Mouse (Mus musculus): Measurements from ENCODE around the gene Tas2r143. TPM values are rescaled to one million over a fixed set of nuclear protein-coding genes. Genes with fewer than 3 reads are reported as not detected.

The Tas2r143 gene
- 0.37 and 0.65 TPM in 2 replicates for polyA plus RNA-seq (2012; rRNA removed; ENCODE audit: low replicate concordance)

DNA sequence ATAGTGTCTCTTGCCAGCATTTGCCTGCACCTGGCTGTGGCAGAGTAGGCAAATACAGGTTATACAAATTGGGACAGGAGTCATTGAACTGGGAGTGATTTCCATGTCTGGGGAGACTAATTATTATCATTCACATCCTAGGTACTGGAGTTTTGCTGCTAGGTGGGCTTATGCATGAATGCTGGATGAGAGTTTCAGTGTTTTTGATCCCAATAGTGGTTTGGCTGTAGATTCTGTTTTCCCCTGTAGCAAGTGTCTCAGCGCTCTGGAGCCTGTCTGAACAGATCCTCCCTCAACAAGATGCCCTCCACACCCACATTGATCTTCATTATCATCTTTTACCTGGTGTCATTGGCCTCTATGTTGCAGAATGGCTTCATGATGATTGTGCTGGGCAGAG lies at the start of gene Tas2r143:
Gene Tas2r143 (plus strand): TSS at position 301 of the 400 bp plus-strand sequence.

GRCm38 (mm10) chr6:42372816-42373547 lies 27.1 kb upstream of the Tas2r143 start, which contains the start of gene Epha1:
TSS of gene Epha1 (minus strand) at chr6:42373268.

GRCm38 (mm10) chr6:42405134-42405533 lies 5.1 kb downstream of the Tas2r143 start, which contains the start of gene Tas2r135:
TSS of gene Tas2r135 (plus strand) at chr6:42405434.

GRCm38 (mm10) chr6:42434446-42434845 lies 34.4 kb downstream of the Tas2r143 start, which contains the start of gene Tas2r126:
TSS of gene Tas2r126 (plus strand) at chr6:42434535.

Other genes starting within 250 kb of the Tas2r143 start
- gene Tas2r144, start 184.9 kb upstream of the Tas2r143 start, polyA plus RNA-seq (2012; rRNA removed; ENCODE audit: low replicate concordance) = not detected in 2 replicates
- 25.0 and 51.9 TPM in 2 replicates for gene Gstk1, start 154.3 kb upstream of the Tas2r143 start, polyA plus RNA-seq (2012; rRNA removed; ENCODE audit: low replicate concordance)
- gene Tmem139, start 138.3 kb upstream of the Tas2r143 start, polyA plus RNA-seq (2012; rRNA removed; ENCODE audit: low replicate concordance) = 1.0 and 1.8 TPM in 2 replicates
- gene Casp2, start 135.3 kb upstream of the Tas2r143 start, polyA plus RNA-seq (2012; rRNA removed; ENCODE audit: low replicate concordance) = 20.5 and 41.7 TPM in 2 replicates
- gene Clcn1, start 113.6 kb upstream of the Tas2r143 start, polyA plus RNA-seq (2012; rRNA removed; ENCODE audit: low replicate concordance) = 0.06 and 36.3 TPM in 2 replicates
- 1.4 and 2.5 TPM in 2 replicates for gene Fam131b, start 75.6 kb upstream of the Tas2r143 start, polyA plus RNA-seq (2012; rRNA removed; ENCODE audit: low replicate concordance)
- gene Zyx, start 50.6 kb upstream of the Tas2r143 start, polyA plus RNA-seq (2012; rRNA removed; ENCODE audit: low replicate concordance) = 172 and 228 TPM in 2 replicates
- gene Epha1, start 27.0 kb upstream of the Tas2r143 start, polyA plus RNA-seq (2012; rRNA removed; ENCODE audit: low replicate concordance) = 3.9 and 4.6 TPM in 2 replicates
- 0.20 and 0.22 TPM in 2 replicates for gene Tas2r135, start 5.2 kb downstream of the Tas2r143 start, polyA plus RNA-seq (2012; rRNA removed; ENCODE audit: low replicate concordance)
- gene Tas2r126, start 34.3 kb downstream of the Tas2r143 start, polyA plus RNA-seq (2012; rRNA removed; ENCODE audit: low replicate concordance) = not detected in 2 replicates
- not detected in 2 replicates for gene Olfr458, start 65.0 kb downstream of the Tas2r143 start, polyA plus RNA-seq (2012; rRNA removed; ENCODE audit: low replicate concordance)
- not detected in 2 replicates for gene Olfr457, start 76.1 kb downstream of the Tas2r143 start, polyA plus RNA-seq (2012; rRNA removed; ENCODE audit: low replicate concordance)
- gene Olfr456, start 87.0 kb downstream of the Tas2r143 start, polyA plus RNA-seq (2012; rRNA removed; ENCODE audit: low replicate concordance) = not detected in 2 replicates
- not detected in 2 replicates for gene Olfr455, start 147.3 kb downstream of the Tas2r143 start, polyA plus RNA-seq (2012; rRNA removed; ENCODE audit: low replicate concordance)
- not detected in 2 replicates for gene Tcaf3, start 197.5 kb downstream of the Tas2r143 start, polyA plus RNA-seq (2012; rRNA removed; ENCODE audit: low replicate concordance)
- 3.7 and 4.6 TPM in 2 replicates for gene Tcaf2, start 245.0 kb downstream of the Tas2r143 start, polyA plus RNA-seq (2012; rRNA removed; ENCODE audit: low replicate concordance)

Data from mammary gland, adult 2 months (tissue).